Mouse (Mus musculus): ENCODE data around the gene Plin2. TPM values are rescaled to one million over a fixed set of nuclear protein-coding genes. Genes with fewer than 3 reads are reported as not detected.
A peak's percentile ranks its signal among the peaks of the same experiment; 100 is the strongest.
"Not testable (repeated sequence)": the region's sequence is repeated elsewhere in the genome, so short reads cannot be mapped to it uniquely, and the experiment has no call there.

Gene Plin2
- polyA plus RNA-seq, 1 experiment from 2014 or later = 2,111 TPM

DNA sequence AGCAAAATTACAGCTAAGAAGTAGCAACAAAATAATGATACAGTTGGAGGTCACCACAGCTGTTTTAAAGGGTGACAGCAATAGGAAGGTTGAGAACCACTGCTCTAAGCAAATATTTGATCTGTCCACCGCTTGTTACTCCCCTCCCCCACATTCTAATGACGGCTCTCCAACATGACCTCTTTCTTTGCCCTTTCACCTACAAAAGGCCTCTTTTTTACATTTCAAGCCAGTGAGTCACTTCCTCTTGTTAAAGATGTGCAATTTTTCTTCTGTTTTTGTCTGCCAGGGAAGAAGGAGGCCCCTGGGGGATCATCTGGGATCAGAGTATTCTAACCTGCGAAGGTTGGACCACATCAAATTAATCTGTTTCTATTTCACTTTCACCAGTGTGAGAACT, 1.9 kb upstream of the Plin2 start:
- no peaks in the 10 kb centered on the region; the same call in 1 of the 2 replicates for H3K36me3 ChIP-seq (ENCODE audit: inconsistent target)
- peak overlapping the region; percentile 98 for H3K27ac ChIP-seq
- WGBS (ENCODE audit: missing documents) = 10% methylated on average over 3 of the region's 3 CpGs
- no peak overlapping the region for H3K4me3 ChIP-seq (ENCODE audit: inconsistent target)
- H3K79me2 ChIP-seq (ENCODE audit: inconsistent target) = peaks cover 46% of the 10 kb centered on the region

GRCm38 (mm10) chr4:86670582-86671306, 884 bp upstream of the Plin2 start:
- Histone ChIP-seq H3K36me3 (ENCODE audit: inconsistent target) (no peaks in the 10 kb centered on the region; the same call in 1 of the 2 replicates), H3K27ac (peak overlapping the region; percentile 98), H3K79me2 (ENCODE audit: inconsistent target) (peaks cover 57% of the 10 kb centered on the region), H3K4me3 (ENCODE audit: inconsistent target) (no peak overlapping the region)
- 80% methylated on average over 8 of the region's 8 CpGs for WGBS (ENCODE audit: missing documents)

DNA sequence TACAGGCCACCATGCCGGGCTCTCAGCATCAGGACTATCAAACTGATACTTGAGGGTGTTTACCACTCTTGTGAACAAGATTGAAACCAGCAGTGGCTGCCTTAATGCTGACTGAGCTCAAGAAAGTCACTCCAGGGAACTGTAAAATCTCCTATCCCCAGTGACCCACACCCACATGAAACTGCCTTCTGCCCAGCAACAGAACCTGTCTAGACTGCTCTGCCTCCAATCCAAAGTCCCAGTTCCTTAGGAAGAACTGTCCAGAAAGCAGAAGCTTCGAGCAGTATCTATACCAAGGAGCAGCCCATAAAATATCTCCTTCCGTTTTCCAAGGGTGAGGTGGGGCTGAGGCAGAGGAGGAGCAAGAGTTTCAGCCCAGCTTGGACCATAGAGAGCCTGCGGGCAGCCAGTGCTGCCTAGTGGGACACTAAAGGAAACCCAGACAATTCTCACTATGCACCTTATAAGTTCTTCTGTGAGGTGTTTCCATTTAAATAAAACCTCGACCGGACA, 563 bp downstream of the Plin2 start:
- H3K79me2 ChIP-seq (ENCODE audit: inconsistent target) = peaks cover 71% of the 10 kb centered on the region
- peak overlapping the region; percentile 81 for H3K4me3 ChIP-seq (ENCODE audit: inconsistent target)
- peak overlapping the region; percentile 98 for H3K27ac ChIP-seq
- 9% methylated on average over 3 of the region's 6 CpGs for WGBS (ENCODE audit: missing documents)
- not testable (repeated sequence) for H3K36me3 ChIP-seq (ENCODE audit: inconsistent target)

DNA sequence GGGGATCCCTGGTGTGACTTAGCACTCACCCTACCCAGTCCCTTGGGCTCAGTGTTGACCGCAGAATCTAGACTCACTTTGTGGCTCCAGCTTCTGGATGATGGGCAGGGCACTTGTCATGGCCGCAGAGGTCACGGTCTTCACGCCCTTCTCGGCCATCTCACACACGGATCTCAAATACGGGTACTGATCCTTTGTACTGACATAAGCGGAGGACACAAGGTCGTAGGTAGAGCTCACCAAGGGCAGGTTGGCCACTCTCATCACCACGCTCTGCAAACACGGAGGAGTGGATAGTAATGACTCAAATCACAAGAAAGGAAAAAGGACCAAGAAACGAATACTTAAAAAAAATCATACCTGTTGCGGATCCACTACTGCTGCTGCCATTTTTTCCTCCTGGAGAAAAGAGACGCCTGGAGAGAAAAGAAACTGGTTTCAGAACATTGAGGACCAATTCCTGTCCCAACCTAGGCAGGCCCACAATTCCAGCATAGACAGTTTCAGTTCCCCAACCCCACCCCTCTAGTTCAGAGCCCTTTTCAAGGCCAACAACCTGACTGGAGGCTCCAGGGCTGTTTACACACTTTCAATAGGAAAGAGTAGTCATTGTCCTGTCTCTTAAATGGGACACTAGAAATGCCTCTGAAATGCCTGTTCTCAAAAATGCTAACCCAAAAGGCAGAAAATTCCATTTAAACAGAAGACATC, 1.4 kb downstream of the Plin2 start:
- Histone ChIP-seq H3K36me3 (ENCODE audit: inconsistent target) (peaks cover 18% of the 10 kb centered on the region; the same call in 1 of the 2 replicates), H3K79me2 (ENCODE audit: inconsistent target) (peaks cover 80% of the 10 kb centered on the region), H3K4me3 (ENCODE audit: inconsistent target) (peak overlapping the region; percentile 81), H3K27ac (peak overlapping the region; percentile 98)
- 83% methylated on average over 14 of the region's 14 CpGs for WGBS (ENCODE audit: missing documents)

GRCm38 (mm10) chr4:86665596-86665995, 4.3 kb downstream of the Plin2 start:
- Histone ChIP-seq H3K4me3 (ENCODE audit: inconsistent target) (no peak overlapping the region; the same call in 1 of the 2 replicates), H3K27ac (peak overlapping the region; percentile 31; the same call in 1 of the 2 replicates), H3K79me2 (ENCODE audit: inconsistent target) (peaks cover 89% of the 10 kb centered on the region), H3K36me3 (ENCODE audit: inconsistent target) (peaks cover 31% of the 10 kb centered on the region; the same call in 1 of the 2 replicates)
- WGBS (ENCODE audit: missing documents) = 77% methylated on average over 3 of the region's 3 CpGs

GRCm38 (mm10) chr4:86663919-86664318, 5.9 kb downstream of the Plin2 start:
- H3K4me3 ChIP-seq (ENCODE audit: inconsistent target) = no peak overlapping the region
- H3K36me3 ChIP-seq (ENCODE audit: inconsistent target) = peaks cover 48% of the 10 kb centered on the region; the same call in 1 of the 2 replicates
- H3K27ac ChIP-seq = no peak overlapping the region
- peaks cover 89% of the 10 kb centered on the region for H3K79me2 ChIP-seq (ENCODE audit: inconsistent target)
- 89% methylated on average over 4 of the region's 4 CpGs for WGBS (ENCODE audit: missing documents)

GRCm38 (mm10) chr4:86657176-86657575, 12.7 kb downstream of the Plin2 start:
- H3K27ac ChIP-seq = no peak overlapping the region
- no peak overlapping the region for H3K4me3 ChIP-seq (ENCODE audit: inconsistent target)
- WGBS (ENCODE audit: missing documents) = 91% methylated on average over 12 of the region's 12 CpGs
- H3K36me3 ChIP-seq (ENCODE audit: inconsistent target) = peaks cover 80% of the 10 kb centered on the region
- peaks cover 37% of the 10 kb centered on the region for H3K79me2 ChIP-seq (ENCODE audit: inconsistent target)

DNA sequence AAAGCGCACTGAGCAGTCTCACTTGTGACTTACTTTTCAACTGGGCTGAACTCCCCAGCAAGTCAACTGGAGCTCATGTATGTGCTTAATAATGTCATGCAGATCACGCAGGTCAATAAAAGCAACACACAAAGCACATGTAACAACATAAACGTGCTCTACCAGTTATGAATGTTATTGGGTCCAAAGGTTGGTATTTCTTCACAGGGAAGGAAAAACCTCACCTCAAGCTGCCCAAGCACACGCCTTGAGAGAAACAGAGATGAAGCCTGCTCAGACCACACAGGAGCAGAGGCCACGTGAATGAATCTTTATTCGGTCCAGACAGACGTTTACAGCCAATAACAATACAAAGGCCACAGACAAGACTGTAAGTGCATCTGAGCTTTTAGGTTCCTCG, 13.4 kb downstream of the Plin2 start:
- not testable (repeated sequence) for H3K27ac ChIP-seq; H3K4me3 ChIP-seq (ENCODE audit: inconsistent target)
- Histone ChIP-seq H3K79me2 (ENCODE audit: inconsistent target) (peaks cover 30% of the 10 kb centered on the region), H3K36me3 (ENCODE audit: inconsistent target) (peaks cover 81% of the 10 kb centered on the region)
- 94% methylated on average over 4 of the region's 8 CpGs for WGBS (ENCODE audit: missing documents)

- Histone ChIP-seq H3K36me3 (ENCODE audit: inconsistent target) (peaks cover 57% of the 10 kb centered on the region), H3K27ac (no peak overlapping the region), H3K4me3 (ENCODE audit: inconsistent target) (no peak overlapping the region), H3K79me2 (ENCODE audit: inconsistent target) (no peaks in the 10 kb centered on the region)
- 85% methylated on average over 10 of the region's 10 CpGs for WGBS (ENCODE audit: missing documents)
Measured at GRCm38 (mm10) chr4:86651686-86652384, 18.0 kb downstream of the Plin2 start.

- H3K79me2 ChIP-seq (ENCODE audit: inconsistent target); H3K4me3 ChIP-seq (ENCODE audit: inconsistent target); H3K27ac ChIP-seq: not testable (repeated sequence)
- 100% methylated on average over 4 of the region's 13 CpGs for WGBS (ENCODE audit: missing documents)
- H3K36me3 ChIP-seq (ENCODE audit: inconsistent target) = peaks cover 40% of the 10 kb centered on the region; the same call in 1 of the 2 replicates
Measured at GRCm38 (mm10) chr4:86648394-86648793, 21.5 kb downstream of the Plin2 start.

- WGBS (ENCODE audit: missing documents) = 96% methylated on average over 9 of the region's 9 CpGs
- not testable (repeated sequence) for H3K36me3 ChIP-seq (ENCODE audit: inconsistent target); H3K27ac ChIP-seq; H3K4me3 ChIP-seq (ENCODE audit: inconsistent target); H3K79me2 ChIP-seq (ENCODE audit: inconsistent target)
Measured at GRCm38 (mm10) chr4:86637561-86637960, 32.3 kb downstream of the Plin2 start.

DNA sequence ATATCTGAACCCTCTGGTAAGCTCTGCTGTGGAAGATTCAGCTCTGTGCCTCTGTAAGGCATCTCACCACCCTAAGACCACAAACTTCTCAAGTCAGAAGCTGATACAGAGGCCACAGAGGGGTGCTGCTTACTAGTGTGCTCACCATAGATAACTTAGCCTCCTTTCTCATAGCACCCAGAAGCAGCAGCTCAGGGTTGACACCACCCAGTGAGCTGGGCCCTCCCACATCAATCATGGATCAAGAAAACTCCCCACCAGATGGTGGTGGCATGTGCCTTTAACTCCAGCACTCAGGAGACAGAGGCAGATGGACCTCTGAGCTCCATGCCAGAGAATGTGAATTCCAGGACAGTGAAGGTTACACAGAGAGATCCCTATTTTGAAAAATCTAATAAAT, 35.0 kb downstream of the Plin2 start:
- not testable (repeated sequence) for H3K27ac ChIP-seq; H3K79me2 ChIP-seq (ENCODE audit: inconsistent target)

GRCm38 (mm10) chr4:86634312-86634711, 35.5 kb downstream of the Plin2 start:
- not testable (repeated sequence) for H3K36me3 ChIP-seq (ENCODE audit: inconsistent target); H3K4me3 ChIP-seq (ENCODE audit: inconsistent target); H3K79me2 ChIP-seq (ENCODE audit: inconsistent target); H3K27ac ChIP-seq

More for the DNA sequence above, 35.0 kb downstream of the Plin2 start:
- H3K4me3 ChIP-seq (ENCODE audit: inconsistent target); H3K36me3 ChIP-seq (ENCODE audit: inconsistent target): not testable (repeated sequence)

DNA sequence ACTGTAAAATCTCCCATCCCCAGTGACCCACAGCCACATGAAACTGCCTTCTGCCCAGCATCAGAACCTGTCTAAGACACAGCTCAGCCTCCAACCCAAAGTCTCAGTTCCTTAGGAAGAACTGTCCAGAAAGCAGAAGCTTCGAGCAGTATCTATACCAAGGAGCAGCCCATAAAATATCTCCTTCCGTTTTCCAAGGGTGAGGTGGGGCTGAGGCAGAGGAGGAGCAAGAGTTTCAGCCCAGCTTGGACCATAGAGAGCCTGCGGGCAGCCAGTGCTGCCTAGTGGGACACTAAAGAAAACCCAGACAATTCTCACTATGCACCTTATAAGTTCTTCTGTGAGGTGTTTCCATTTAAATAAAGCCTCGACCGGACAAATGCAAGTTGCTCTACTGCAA, 37.3 kb downstream of the Plin2 start:
- H3K79me2 ChIP-seq (ENCODE audit: inconsistent target); H3K36me3 ChIP-seq (ENCODE audit: inconsistent target); H3K4me3 ChIP-seq (ENCODE audit: inconsistent target); H3K27ac ChIP-seq: not testable (repeated sequence)
- WGBS (ENCODE audit: missing documents) = no CpG with 5 or more reads among the region's 5 CpGs

- no peak overlapping the region for H3K27ac ChIP-seq
- H3K36me3 ChIP-seq (ENCODE audit: inconsistent target) = no peaks in the 10 kb centered on the region
- no peak overlapping the region for H3K4me3 ChIP-seq (ENCODE audit: inconsistent target)
- no peaks in the 10 kb centered on the region for H3K79me2 ChIP-seq (ENCODE audit: inconsistent target)
- WGBS (ENCODE audit: missing documents) = 97% methylated on average over 4 of the region's 4 CpGs
Measured at GRCm38 (mm10) chr4:86631831-86632230, 38.0 kb downstream of the Plin2 start.
